ENCODE assay signal across 22 mouse cellular contexts in genomic region chr2:172568466-172568865, GRCm38 (mm10). TPM values are rescaled to one million over a fixed set of nuclear protein-coding genes. Genes with fewer than 3 reads are reported as not detected.
"Had no signal": no experiment of that assay in that cellular context is flagged by ENCODE, and none has a peak within 500 bp of the region (broad histone marks: within the 10 kb centered on the region; RNA-seq: fewer than 3 reads in every experiment).

No protein-coding gene starts in this region.

- DNase-seq: gastrocnemius, postnatal 10 days; gastrocnemius, postnatal 25 days; heart, adult 11 months; heart, adult 2 months; heart, postnatal 14 days; heart, postnatal 36 days; kidney, adult 11 months; kidney, adult 2 months; kidney, adult 9 months; kidney, postnatal 14 days; kidney, postnatal 36 days; layer of hippocampus, adult 9-11 months; layer of hippocampus, postnatal 36 days; left cerebral cortex, postnatal 4 days had no signal

- ATAC-seq: hindbrain, postnatal 0 days; intestine, embryonic 16.5 days; liver, embryonic 12.5 days had no signal

RNA-seq across cellular contexts. Expression of gene Tfap2c, which starts 19.1 kb away (rescaled TPM):
- total RNA-seq: gastrocnemius, adult 2 months; gastrocnemius, postnatal 10 days; gastrocnemius, postnatal 25 days; gastrocnemius, postnatal 4 days; heart, adult 2 months; heart, postnatal 14 days; heart, postnatal 36 days; hematopoietic stem cell, adult 5-6 weeks; layer of hippocampus, adult 18-20 months; liver, adult 2 months had no signal
